Mouse (Mus musculus) stomach, postnatal 0 days (tissue): ENCODE data around the gene Dlx4.

Experiments
- CTCF ChIP-seq: IDR thresholded peaks from 2 replicates; pipeline ENCODE4 v1.5.1; 2016; ENCODE audit warnings: antibody characterized with exemption, low read depth, mild to moderate bottlenecking, moderate library complexity
- EP300 ChIP-seq: optimal IDR thresholded peaks from 2 replicates; pipeline ENCODE3; 2016; ENCODE audit warnings: antibody characterized with exemption

DNA sequence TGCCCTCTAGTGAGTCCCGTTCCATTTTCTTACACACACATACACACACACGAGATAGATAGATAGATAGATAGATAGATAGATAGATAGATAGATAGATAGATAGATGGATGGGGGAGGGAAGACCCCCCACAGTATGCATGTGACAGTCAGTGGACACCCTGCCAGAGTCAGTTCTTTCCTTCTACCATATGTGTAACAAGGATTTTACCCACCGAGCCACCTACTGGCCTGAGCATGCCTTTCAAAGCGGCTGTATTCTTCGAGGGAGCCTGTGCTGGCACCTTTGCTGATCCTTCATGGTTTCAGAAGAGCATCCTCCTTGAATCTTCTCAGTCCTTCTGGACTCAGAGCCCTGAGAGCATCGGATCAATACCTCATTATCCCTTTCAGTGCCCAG is 48.2 kb downstream of the Dlx4 start:
- peak; percentile 49 for TF ChIP-seq CTCF
- TF ChIP-seq EP300 = no peak
